Mouse (Mus musculus) neural tube, embryonic 15.5 days (tissue): Measurements from ENCODE around the gene Olfr58. TPM values are rescaled to one million over a fixed set of nuclear protein-coding genes. Genes with fewer than 3 reads are reported as not detected.
"Not testable (repeated sequence)": the region's sequence is repeated elsewhere in the genome, so short reads cannot be mapped to it uniquely, and the experiment has no call there.

Source experiments
- ATAC-seq: fragments of 200-750 bp; cut with Nextera tagmentation; 2 replicates; pipeline ENCODE4 v1.8.0; 2017; ENCODE audit warnings: mild to moderate bottlenecking, moderate TSS enrichment, moderate library complexity; ENCODE audit not compliant: low FRiP score
- H3K27ac ChIP-seq: fragments of 300-500 bp; sonication (generic); replicated peaks from 2 replicates; pipeline ENCODE4 v1.5.1; 2015; ENCODE audit warnings: mild to moderate bottlenecking, inconsistent platforms
- H3K27me3 ChIP-seq: fragments of 300-500 bp; sonication (generic); replicated peaks from 2 replicates; pipeline ENCODE4 v1.6.1; 2015; ENCODE audit warnings: inconsistent platforms
- H3K36me3 ChIP-seq: fragments of 300-500 bp; sonication (generic); 2 replicates; pipeline ENCODE4 v1.6.1; 2015; ENCODE audit warnings: inconsistent platforms
- H3K4me1 ChIP-seq: fragments of 300-500 bp; sonication (generic); 2 replicates; pipeline ENCODE4 v1.6.1; 2015; ENCODE audit warnings: inconsistent platforms
- H3K4me2 ChIP-seq: fragments of 300-500 bp; sonication (generic); 2 replicates; pipeline ENCODE4 v1.6.1; 2015; ENCODE audit warnings: inconsistent platforms, mild to moderate bottlenecking, moderate library complexity
- H3K4me3 ChIP-seq: fragments of 300-500 bp; sonication (generic); replicated peaks from 2 replicates; pipeline ENCODE4 v1.5.1; 2015; ENCODE audit warnings: mild to moderate bottlenecking, inconsistent platforms
- H3K9ac ChIP-seq: fragments of 300-500 bp; sonication (generic); replicated peaks from 2 replicates; pipeline ENCODE4 v1.6.1; 2015; ENCODE audit warnings: mild to moderate bottlenecking, inconsistent platforms
- H3K9me3 ChIP-seq: fragments of 300-500 bp; sonication (generic); replicated peaks from 2 replicates; pipeline ENCODE4 v1.6.1; 2016; ENCODE audit warnings: inconsistent platforms
- WGBS: fragments of 180-500 bp; shearing (Covaris S2); methylation state at CpG from one replicate; pipeline ENCODE4 v1.1.7; 2015; ENCODE audit warnings: mixed read lengths; 5-methylcytosine and 5-hydroxymethylcytosine counted together
- polyA plus RNA-seq: library from polyadenylated mRNA; unstranded; fragments of >200 nt; fragmentation: Nextera tagmentation; extraction: Ambion mirVana; gene quantifications from 2 replicates; pipeline ENCODE4 v1.2.1, GENCODE M21; 2015

The Olfr58 gene
- polyA plus RNA-seq = not detected in 2 replicates

GRCm38 (mm10) chr9:19779983-19780382 is at the start of gene Olfr58:
TSS of gene Olfr58 (plus strand) at chr9:19780283.
- no peak within 1 kb of the TSS for H3K9ac ChIP-seq
- H3K9me3 ChIP-seq = 0 out of 2 replicates have a peak, but pooled peaks cover 3% of the 10 kb centered on the region
- H3K27ac ChIP-seq = no peak within 1 kb of the TSS
- no peaks in the 10 kb centered on the region for H3K4me1 ChIP-seq
- no peak within 1 kb of the TSS for H3K4me3 ChIP-seq
- H3K27me3 ChIP-seq = no peaks in the 10 kb centered on the region
- H3K4me2 ChIP-seq = no peak within 1 kb of the TSS
- no peaks in the 10 kb centered on the region for H3K36me3 ChIP-seq
- ATAC-seq = no peak

GRCm38 (mm10) chr9:19769136-19769535 is 10.9 kb upstream of the Olfr58 start:
- Histone ChIP-seq H3K4me3 (no peak overlapping the region), H3K4me1 (no peaks in the 10 kb centered on the region), H3K9me3 (peaks cover 14% of the 10 kb centered on the region), H3K27ac (no peak overlapping the region), H3K36me3 (no peaks in the 10 kb centered on the region), H3K9ac (no peak overlapping the region), H3K4me2 (no peak overlapping the region), H3K27me3 (no peaks in the 10 kb centered on the region)
- WGBS = 87% methylated on average over 14 of the region's 14 CpGs
- no peak for ATAC-seq

GRCm38 (mm10) chr9:19769701-19770100 is 10.4 kb upstream of the Olfr58 start:
- no peak for ATAC-seq
- Histone ChIP-seq H3K27me3 (no peaks in the 10 kb centered on the region), H3K36me3 (no peaks in the 10 kb centered on the region), H3K9me3 (peaks cover 16% of the 10 kb centered on the region), H3K4me3 (no peak overlapping the region), H3K27ac (no peak overlapping the region), H3K9ac (no peak overlapping the region), H3K4me1 (no peaks in the 10 kb centered on the region), H3K4me2 (no peak overlapping the region)
- 94% methylated on average over 14 of the region's 14 CpGs for WGBS

- no peak overlapping the region for H3K9ac ChIP-seq
- no peak overlapping the region for H3K4me2 ChIP-seq
- H3K4me1 ChIP-seq = no peaks in the 10 kb centered on the region
- H3K4me3 ChIP-seq = no peak overlapping the region
- no peak overlapping the region for H3K27ac ChIP-seq
- H3K36me3 ChIP-seq = no peaks in the 10 kb centered on the region
- ATAC-seq = no peak
- 76% methylated on average over 1 of the region's 1 CpGs for WGBS
- peaks cover 6% of the 10 kb centered on the region; the same call in 1 of the 2 replicates for H3K9me3 ChIP-seq
- no peaks in the 10 kb centered on the region for H3K27me3 ChIP-seq
These were observed 22.9 kb downstream of the Olfr58 start for GRCm38 (mm10) chr9:19803000-19803399.

- not testable (repeated sequence) for H3K9ac ChIP-seq, H3K9me3 ChIP-seq, H3K4me2 ChIP-seq, H3K4me1 ChIP-seq, H3K27ac ChIP-seq, H3K4me3 ChIP-seq, H3K27me3 ChIP-seq, H3K36me3 ChIP-seq, ATAC-seq
- 67% methylated on average over 1 of the region's 1 CpGs for WGBS
These were observed 24.5 kb downstream of the Olfr58 start, which contains the start of gene Olfr859 for GRCm38 (mm10) chr9:19804606-19805005. TSS of gene Olfr859 (plus strand) at chr9:19804906.

Other genes with a start within 250 kb of the Olfr58 start
- not detected in 2 replicates for gene Olfr853, start 239.2 kb upstream of the Olfr58 start, polyA plus RNA-seq
- gene Olfr854, start 212.9 kb upstream of the Olfr58 start, polyA plus RNA-seq = not detected in 2 replicates
- not detected in 2 replicates for gene Olfr855, start 197.7 kb upstream of the Olfr58 start, polyA plus RNA-seq
- gene Zfp317, start 158.2 kb upstream of the Olfr58 start, polyA plus RNA-seq = 27.5 and 29.2 TPM in 2 replicates
- gene Olfr857, start 70.8 kb upstream of the Olfr58 start, polyA plus RNA-seq = not detected in 2 replicates
- not detected in 2 replicates for gene Olfr859, start 24.6 kb downstream of the Olfr58 start, polyA plus RNA-seq
- not detected in 2 replicates for gene Olfr860, start 69.5 kb downstream of the Olfr58 start, polyA plus RNA-seq
- not detected in 2 replicates for gene Olfr862, start 107.7 kb downstream of the Olfr58 start, polyA plus RNA-seq
- gene Olfr77, start 136.6 kb downstream of the Olfr58 start, polyA plus RNA-seq = 0.14 and 0.19 TPM in 2 replicates
- not detected in 2 replicates for gene Olfr866, start 247.8 kb downstream of the Olfr58 start, polyA plus RNA-seq